Mouse (Mus musculus): ENCODE measurements around the gene Isg15. TPM values are rescaled to one million over a fixed set of nuclear protein-coding genes. Genes with fewer than 3 reads are reported as not detected.
A peak's percentile ranks its signal among the peaks of the same experiment; 100 is the strongest.

Isg15 gene
- total RNA-seq (2021), result 1 to 10 TPM in 1 of 2 experiments, under 1 TPM in 1; 0.87 to 1.3 TPM
- long read RNA-seq, experiment 1, result 0 reads
- long read RNA-seq, experiment 2, result 0 reads

DNA sequence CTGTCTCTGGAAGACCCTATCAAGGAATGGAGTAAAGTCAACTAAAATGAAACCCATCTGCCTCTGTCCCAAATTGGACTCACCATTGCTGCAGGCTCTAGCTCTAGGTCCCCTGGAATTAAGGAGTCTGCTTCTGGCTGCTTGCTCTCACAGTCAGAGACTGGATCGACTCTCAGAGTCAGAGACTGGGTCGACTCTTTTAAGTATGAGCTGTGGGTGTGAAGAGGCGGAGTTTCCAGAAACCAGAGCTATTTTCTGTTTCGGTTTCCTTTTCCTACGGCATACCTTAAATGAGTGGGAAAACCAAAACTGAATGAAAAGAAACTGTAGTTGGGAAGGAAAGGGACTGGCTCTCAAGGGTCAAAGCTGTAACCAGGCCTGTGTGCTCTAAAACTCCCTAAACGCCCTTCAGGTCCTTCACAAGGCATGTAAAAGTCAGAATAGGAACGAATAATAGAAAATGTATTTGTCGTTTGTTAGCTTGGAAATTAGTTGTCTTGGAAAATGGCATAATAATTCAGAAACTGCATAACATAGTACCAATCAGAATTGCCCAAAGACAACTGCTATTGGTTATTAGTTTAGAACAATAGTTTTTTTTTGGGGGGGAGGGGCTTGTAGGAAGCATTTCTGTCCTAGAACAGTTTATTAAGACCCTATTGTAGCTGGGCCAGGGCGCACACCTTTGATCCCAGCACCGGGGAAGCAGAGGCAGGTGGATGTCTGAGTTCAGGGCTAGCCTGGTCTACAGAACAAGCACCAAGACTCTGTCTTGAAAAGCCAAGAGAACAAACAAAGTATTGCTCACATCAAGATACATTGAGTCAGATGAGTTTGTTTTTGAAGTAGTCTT, at the start of gene Isg15:
TSS of gene Isg15 (minus strand) at position 196 of the 853 bp plus-strand sequence.
- no peak within 1 kb of the TSS for H3K4me3 ChIP-seq
- DNase-seq (ENCODE audit: low spot score in 2 of 2), result no peak
- no peak for TF ChIP-seq CTCF (conservative IDR thresholded peaks at IDR 0.05)
- peak within 1 kb of the TSS; percentile 43; the same call in 1 of the 2 replicates for H3K27ac ChIP-seq

DNA sequence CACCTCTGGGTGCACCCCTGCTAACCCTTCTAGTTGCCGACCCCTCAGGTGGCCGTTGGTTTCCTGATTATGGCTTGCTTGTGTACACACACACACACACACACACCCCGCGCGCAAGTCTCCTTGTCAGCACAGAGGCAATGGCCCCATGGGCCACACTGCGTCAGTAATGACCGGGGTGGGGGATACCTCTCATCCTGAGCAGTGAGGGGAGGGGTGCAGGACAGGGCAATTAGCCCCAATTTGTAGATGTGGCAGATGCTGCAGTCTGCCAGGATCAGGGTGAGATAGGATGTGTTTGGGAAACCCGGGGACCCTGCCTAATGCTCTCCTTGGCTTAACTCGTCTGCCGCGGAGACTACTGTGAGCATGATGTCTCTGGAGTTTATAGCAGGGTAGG, 48.9 kb upstream of the Isg15 start:
- no peak for DNase-seq (ENCODE audit: low spot score in 2 of 2)
- H3K4me3 ChIP-seq, result no peak overlapping the region
- TF ChIP-seq CTCF (conservative IDR thresholded peaks at IDR 0.05), result no peak
- H3K27ac ChIP-seq, result no peak overlapping the region

DNA sequence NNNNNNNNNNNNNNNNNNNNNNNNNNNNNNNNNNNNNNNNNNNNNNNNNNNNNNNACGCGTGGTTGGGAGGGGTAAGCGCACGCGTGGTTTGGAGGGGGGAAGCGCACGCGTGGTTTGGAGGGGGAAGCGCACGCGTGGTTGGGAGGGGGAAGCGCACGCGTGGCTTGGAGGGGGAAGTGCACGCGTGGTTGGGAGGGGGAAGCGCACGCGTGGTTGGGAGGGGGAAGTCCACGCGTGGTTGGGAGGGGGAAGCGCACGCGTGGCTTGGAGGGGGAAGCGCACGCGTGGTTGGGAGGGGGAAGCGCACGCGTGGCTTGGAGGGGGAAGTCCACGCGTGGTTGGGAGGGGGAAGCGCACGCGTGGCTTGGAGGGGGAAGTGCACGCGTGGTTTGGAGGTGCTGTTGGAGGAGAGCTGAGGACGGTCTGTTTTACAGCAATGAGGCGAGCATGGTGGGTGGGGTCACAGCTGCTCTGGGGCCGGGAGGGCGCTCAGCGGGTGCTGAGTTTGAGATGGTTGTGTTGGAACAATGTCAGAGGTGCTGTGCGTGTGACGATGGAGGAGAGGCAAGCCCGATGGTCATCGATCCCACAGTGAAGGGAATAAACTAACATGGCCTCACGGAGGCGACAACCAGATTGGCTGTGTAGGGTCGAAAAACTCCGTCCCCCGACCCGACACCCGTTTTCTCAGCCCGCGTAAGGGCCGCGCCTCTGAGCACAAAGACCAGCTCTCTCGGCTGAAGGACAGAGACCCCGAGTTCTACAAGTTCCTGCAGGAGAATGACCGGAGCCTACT, 36.2 kb upstream of the Isg15 start:
- no peak for DNase-seq (ENCODE audit: low spot score in 2 of 2)
- H3K27ac ChIP-seq, result no peak overlapping the region

DNA sequence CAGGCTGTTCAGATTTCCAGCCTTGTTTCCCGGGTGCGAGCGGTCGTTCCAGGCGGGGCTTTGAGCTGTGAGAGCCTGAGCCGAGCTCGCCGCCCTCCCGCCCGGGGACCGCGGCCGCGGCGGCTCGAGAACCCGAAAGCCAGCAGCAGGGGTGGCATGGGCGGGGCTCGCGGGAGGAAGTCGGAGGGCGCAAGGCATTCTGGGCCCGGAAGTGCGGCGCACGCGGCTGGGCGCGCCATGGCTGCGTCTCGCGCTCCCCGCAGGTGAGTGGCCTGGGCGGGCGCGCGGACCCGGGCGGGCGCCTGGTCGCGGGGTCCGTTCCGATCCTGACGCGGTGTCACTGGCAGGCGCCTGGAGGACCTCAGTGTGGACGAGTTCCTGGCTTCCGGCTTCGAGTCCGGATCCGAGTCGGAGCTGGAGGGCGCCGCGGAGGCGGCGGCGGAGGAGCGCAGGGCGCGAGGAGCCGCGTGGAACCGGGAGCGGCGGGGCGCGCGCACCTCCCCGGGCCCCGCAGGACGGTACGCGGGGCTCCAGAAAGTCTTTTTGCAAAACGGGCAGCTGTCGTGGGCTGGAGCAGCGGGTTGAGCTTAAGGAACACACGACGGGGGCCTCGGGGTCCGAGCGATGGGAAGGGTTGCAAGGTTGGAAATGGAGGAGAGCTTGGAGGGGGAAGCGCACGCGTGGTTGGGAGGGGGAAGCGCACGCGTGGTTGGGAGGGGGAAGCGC, 35.4 kb upstream of the Isg15 start, which contains the start of gene Noc2l:
TSS of gene Noc2l (plus strand) at position 203 of the 726 bp plus-strand sequence.
- TF ChIP-seq CTCF (conservative IDR thresholded peaks at IDR 0.05), result no peak
- peak within 1 kb of the TSS; percentile 73 for H3K4me3 ChIP-seq
- H3K27ac ChIP-seq, result peak within 1 kb of the TSS; percentile 95
- peak; percentile 89 for DNase-seq (ENCODE audit: low spot score in 2 of 2)

More for the DNA sequence above, 36.2 kb upstream of the Isg15 start:
- no peak for TF ChIP-seq CTCF (conservative IDR thresholded peaks at IDR 0.05)
- peak overlapping the region; percentile 23 for H3K4me3 ChIP-seq

DNA sequence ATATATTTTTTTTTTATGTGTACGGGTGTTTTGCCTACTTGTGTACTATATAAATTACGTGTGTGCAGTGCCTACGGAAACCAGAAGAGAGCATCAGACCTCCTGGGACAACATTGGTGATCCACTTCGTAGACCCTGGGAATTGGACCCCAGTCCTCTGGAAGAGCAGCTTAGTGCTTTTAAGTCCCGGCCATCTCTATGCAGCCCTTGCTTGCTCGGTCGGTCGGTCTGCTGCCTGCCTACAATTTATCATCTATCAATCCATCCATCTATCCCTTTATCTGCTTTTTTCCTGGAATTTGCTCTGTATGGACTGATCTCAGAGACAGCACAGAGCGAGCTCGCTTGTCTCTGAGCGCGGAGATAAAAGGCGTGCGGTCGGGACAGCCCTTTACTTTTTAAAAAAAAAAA, 34.7 kb upstream of the Isg15 start:
- DNase-seq (ENCODE audit: low spot score in 2 of 2), result no peak
- peak overlapping the region; percentile 73 for H3K4me3 ChIP-seq
- TF ChIP-seq CTCF (conservative IDR thresholded peaks at IDR 0.05), result peak; percentile 36; the same call in 1 of the 2 replicates
- peak overlapping the region; percentile 86 for H3K27ac ChIP-seq

DNA sequence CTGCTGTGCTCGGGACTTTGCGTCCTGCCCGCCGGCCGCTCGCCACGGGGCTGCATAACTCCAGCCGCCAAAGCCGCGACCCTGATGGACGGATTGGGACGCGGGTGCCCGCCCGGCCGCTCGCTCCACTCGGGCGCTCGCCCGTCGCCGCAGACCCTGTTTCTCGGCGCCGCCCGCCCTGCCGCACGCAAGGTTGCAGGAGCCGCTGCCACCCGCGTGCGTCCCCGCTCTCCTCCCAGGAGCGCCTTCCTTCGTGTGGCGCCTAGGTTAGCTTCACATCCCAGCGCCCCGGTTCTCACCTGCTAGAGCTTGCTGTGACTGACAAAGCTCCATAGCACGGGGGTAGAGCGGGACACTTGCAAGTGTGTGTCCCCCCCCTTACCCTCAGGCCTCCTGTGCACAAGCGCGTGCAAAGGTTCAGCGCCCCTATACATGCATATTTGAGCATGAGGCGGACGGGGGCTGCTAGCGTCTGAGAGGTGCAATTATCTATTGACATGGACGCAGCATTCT, 34.1 kb upstream of the Isg15 start, which contains the start of gene Plekhn1:
TSS of gene Plekhn1 (minus strand) at position 157 of the 513 bp plus-strand sequence.
- no peak for TF ChIP-seq CTCF (conservative IDR thresholded peaks at IDR 0.05)
- H3K4me3 ChIP-seq, result peak within 1 kb of the TSS; percentile 73
- peak; percentile 50 to 73 for DNase-seq (ENCODE audit: low spot score in 2 of 2)
- peak within 1 kb of the TSS; percentile 95 for H3K27ac ChIP-seq

GRCm38 (mm10) chr4:156234021-156234501, 33.4 kb upstream of the Isg15 start:
- Histone ChIP-seq H3K4me3 (peak overlapping the region; percentile 73), H3K27ac (peak overlapping the region; percentile 95)
- no peak for TF ChIP-seq CTCF (conservative IDR thresholded peaks at IDR 0.05)
- no peak for DNase-seq (ENCODE audit: low spot score in 2 of 2)

DNA sequence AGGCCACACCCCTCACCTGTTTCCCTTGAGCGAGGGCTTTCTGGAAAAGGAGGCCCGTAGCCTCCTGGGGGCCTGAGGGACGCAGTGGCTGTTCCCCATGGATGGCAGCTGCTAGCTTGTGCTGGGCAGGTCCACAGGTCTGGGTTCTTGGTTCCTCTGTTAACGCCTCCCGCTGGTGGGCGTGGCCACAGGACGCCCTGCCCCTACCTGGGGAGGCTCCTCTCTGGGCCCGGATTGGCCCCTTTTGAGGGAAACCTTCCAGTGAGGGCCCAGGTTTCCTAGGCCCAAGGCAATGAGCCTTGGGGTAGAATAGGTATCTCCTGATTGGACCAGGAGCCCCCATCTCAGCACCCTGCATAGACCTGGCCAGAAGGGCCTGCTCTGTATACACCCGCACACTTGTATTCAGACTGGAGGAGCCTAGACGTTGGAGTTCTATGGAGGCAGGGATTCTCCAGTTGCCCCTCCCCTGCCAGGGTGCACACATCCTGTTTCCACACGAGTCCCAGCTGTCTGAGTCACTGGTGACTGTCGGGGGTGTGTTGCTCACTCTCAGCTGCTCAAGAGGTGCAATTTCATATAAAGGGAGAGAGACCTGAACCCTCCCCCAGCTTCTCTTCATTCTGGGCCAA, 27.9 kb upstream of the Isg15 start:
- TF ChIP-seq CTCF (conservative IDR thresholded peaks at IDR 0.05), result no peak
- no peak overlapping the region for H3K4me3 ChIP-seq
- H3K27ac ChIP-seq, result no peak overlapping the region
- peak in 1 of 2 experiments; percentile 58 for DNase-seq (ENCODE audit: low spot score in 2 of 2)

DNA sequence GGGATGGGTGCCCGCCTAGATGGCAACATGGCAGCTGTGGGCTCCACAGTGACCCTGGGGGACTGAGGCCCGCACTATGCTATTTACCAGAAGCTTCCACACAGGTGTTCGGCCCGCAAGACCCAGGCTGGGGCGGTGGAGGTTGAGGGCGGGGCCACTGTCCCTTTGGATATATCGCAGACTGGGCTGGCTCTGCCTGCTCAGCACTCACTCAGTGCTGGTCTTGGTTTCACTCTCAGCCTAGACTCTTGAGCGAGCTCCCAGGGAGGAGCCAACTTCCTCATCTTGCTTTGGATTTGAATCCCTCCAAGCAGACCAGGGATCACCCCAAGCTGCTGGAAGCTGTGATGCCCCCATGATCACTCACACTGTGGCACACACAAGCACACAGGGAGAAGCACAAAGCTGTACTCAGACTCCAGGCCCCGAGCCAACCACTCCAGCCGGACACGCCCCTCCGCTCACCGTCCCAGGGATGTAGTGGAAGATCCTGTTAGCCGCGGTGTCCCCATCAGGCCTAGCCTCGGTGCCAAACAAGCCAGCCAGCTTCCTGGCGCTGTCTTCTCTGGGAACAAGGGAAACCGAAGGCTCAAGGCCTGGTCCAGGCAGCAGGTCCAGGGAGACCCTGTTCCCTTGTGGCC, 27.3 kb upstream of the Isg15 start:
- no peak for TF ChIP-seq CTCF (conservative IDR thresholded peaks at IDR 0.05)
- Histone ChIP-seq H3K27ac (no peak overlapping the region), H3K4me3 (no peak overlapping the region)
- DNase-seq (ENCODE audit: low spot score in 2 of 2), result no peak

GRCm38 (mm10) chr4:156224276-156224675, 23.7 kb upstream of the Isg15 start:
- H3K4me3 ChIP-seq, result no peak overlapping the region
- no peak overlapping the region for H3K27ac ChIP-seq
- no peak for TF ChIP-seq CTCF (conservative IDR thresholded peaks at IDR 0.05)
- no peak for DNase-seq (ENCODE audit: low spot score in 2 of 2)

DNA sequence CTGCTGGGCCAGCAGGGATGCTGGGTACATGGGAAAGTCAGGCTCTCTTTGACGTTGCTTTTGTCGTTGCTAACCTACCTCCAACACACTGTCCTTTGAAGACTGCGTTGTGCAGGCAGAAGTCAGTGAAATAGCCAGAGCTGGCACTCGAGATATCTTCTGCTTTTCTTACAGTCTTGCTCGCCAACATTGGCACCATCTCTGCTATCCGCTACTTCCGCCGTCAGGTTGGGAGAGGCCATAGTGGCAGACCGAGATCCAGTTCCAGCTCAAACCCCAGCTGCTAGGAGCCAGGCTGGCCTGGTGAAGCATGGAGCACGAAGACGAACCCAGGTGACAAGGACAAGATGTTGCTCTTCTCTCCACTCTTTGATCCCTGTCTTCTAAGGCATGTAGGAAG, 19.3 kb upstream of the Isg15 start:
- Histone ChIP-seq H3K27ac (no peak overlapping the region), H3K4me3 (no peak overlapping the region)
- no peak for TF ChIP-seq CTCF (conservative IDR thresholded peaks at IDR 0.05)
- DNase-seq (ENCODE audit: low spot score in 2 of 2), result no peak
